Mouse (Mus musculus) brain, embryonic 14.5 days (tissue): ENCODE measurements around the gene Ndufc2. TPM values are rescaled to one million over a fixed set of nuclear protein-coding genes. Genes with fewer than 3 reads are reported as not detected.

Experiments used
- DNase-seq: peaks from one replicate; pipeline ENCODE4 v3.0.0-alpha.2; 2011; ENCODE audit warnings: low read depth
- CTCF ChIP-seq: fragments of 200-500 bp; IDR thresholded peaks from 2 replicates; pipeline ENCODE4 v1.5.1; 2012; ENCODE audit warnings: inconsistent platforms, mild to moderate bottlenecking, moderate library complexity, borderline replicate concordance; ENCODE audit not compliant: insufficient read depth, insufficient read length; ENCODE audit errors: extremely low read depth
- POLR2A ChIP-seq: fragments of 200-500 bp; IDR thresholded peaks from 2 replicates; pipeline ENCODE4 v1.6.1; 2012; ENCODE audit warnings: mild to moderate bottlenecking, inconsistent platforms, borderline replicate concordance; ENCODE audit not compliant: poor library complexity, insufficient read depth, insufficient read length, severe bottlenecking; ENCODE audit errors: extremely low read depth
- polyA plus RNA-seq: library from polyadenylated mRNA; depleted of rRNA; stranded (reverse); fragments of >200 nt; gene quantifications from 2 replicates; pipeline ENCODE4 v1.2.3, GENCODE M21; 2012; rRNA removed

Gene Ndufc2
- 236 and 348 TPM in 2 replicates for polyA plus RNA-seq

- DNase-seq = peak; percentile 95
- no peak for TF ChIP-seq CTCF
- peak; percentile 55; the same call in 1 of the 2 replicates for TF ChIP-seq POLR2A
Measured at GRCm38 (mm10) chr7:97399960-97400715, at the start of gene Ndufc2. Ndufc2 (plus strand) TSS chr7:97400003.

GRCm38 (mm10) chr7:97350891-97351290 is 48.9 kb upstream of the Ndufc2 start:
- DNase-seq = no peak
- TF ChIP-seq POLR2A (no peak), CTCF (no peak)

GRCm38 (mm10) chr7:97351792-97352513 is 47.9 kb upstream of the Ndufc2 start:
- no peak for TF ChIP-seq CTCF
- no peak for TF ChIP-seq POLR2A
- no peak for DNase-seq

- no peak for DNase-seq
- TF ChIP-seq POLR2A (no peak), CTCF (no peak)
Measured at GRCm38 (mm10) chr7:97353356-97353755, 46.4 kb upstream of the Ndufc2 start.

GRCm38 (mm10) chr7:97355068-97355841 is 44.5 kb upstream of the Ndufc2 start:
- DNase-seq = no peak
- TF ChIP-seq POLR2A = no peak
- no peak for TF ChIP-seq CTCF

- no peak for DNase-seq
- TF ChIP-seq POLR2A = no peak
- TF ChIP-seq CTCF = no peak
Measured at GRCm38 (mm10) chr7:97356253-97356652, 43.5 kb upstream of the Ndufc2 start.

GRCm38 (mm10) chr7:97356875-97357276 is 42.9 kb upstream of the Ndufc2 start:
- no peak for TF ChIP-seq POLR2A
- TF ChIP-seq CTCF = no peak
- DNase-seq = no peak

GRCm38 (mm10) chr7:97357840-97358239 is 42.0 kb upstream of the Ndufc2 start:
- TF ChIP-seq POLR2A = no peak
- TF ChIP-seq CTCF = no peak
- DNase-seq = no peak

- TF ChIP-seq CTCF (no peak), POLR2A (no peak)
- DNase-seq = no peak
Measured at GRCm38 (mm10) chr7:97358347-97358746, 41.5 kb upstream of the Ndufc2 start.

- no peak for TF ChIP-seq POLR2A
- no peak for TF ChIP-seq CTCF
- no peak for DNase-seq
Measured at GRCm38 (mm10) chr7:97360166-97360565, 39.6 kb upstream of the Ndufc2 start.

- DNase-seq = no peak
Measured at GRCm38 (mm10) chr7:97360955-97361354, 38.8 kb upstream of the Ndufc2 start.

GRCm38 (mm10) chr7:97361467-97361866 is 38.3 kb upstream of the Ndufc2 start:
- no peak for TF ChIP-seq POLR2A
- peak; percentile 57 for TF ChIP-seq CTCF
- peak; percentile 42 for DNase-seq

More at GRCm38 (mm10) chr7:97360955-97361354, 38.8 kb upstream of the Ndufc2 start:
- no peak for TF ChIP-seq CTCF
- TF ChIP-seq POLR2A = no peak

GRCm38 (mm10) chr7:97365887-97366286 is 33.9 kb upstream of the Ndufc2 start:
- TF ChIP-seq POLR2A (no peak), CTCF (no peak)
- DNase-seq = no peak
